Mouse (Mus musculus) liver, adult 2 months (tissue): Measurements from ENCODE around the gene Parva. TPM values are rescaled to one million over a fixed set of nuclear protein-coding genes. Genes with fewer than 3 reads are reported as not detected.

Experiments used
- DNase-seq: peaks from one replicate; pipeline ENCODE4 v3.0.0-alpha.2; 2011; ENCODE audit warnings: low read depth, low spot score; ENCODE audit errors: extremely low read depth
- H3K27ac ChIP-seq: fragments of 200-500 bp; replicated peaks from 2 replicates; pipeline ENCODE4 v1.5.1; 2012; ENCODE audit warnings: low read depth, mild to moderate bottlenecking, control low read depth, inconsistent platforms, low read length; ENCODE audit not compliant: insufficient read depth
- H3K27me3 ChIP-seq: fragments of 200-500 bp; 2 replicates; pipeline ENCODE4 v1.6.1; 2012; ENCODE audit warnings: mild to moderate bottlenecking, moderate library complexity, low read length, inconsistent platforms; ENCODE audit not compliant: control insufficient read depth, insufficient read depth
- H3K36me3 ChIP-seq: fragments of 200-500 bp; 2 replicates; pipeline ENCODE4 v1.6.1; 2012; ENCODE audit warnings: low read length, inconsistent platforms; ENCODE audit not compliant: control insufficient read depth, insufficient read depth
- H3K4me1 ChIP-seq: fragments of 200-500 bp; 2 replicates; pipeline ENCODE4 v1.6.1; 2011; ENCODE audit warnings: low read length; ENCODE audit not compliant: control insufficient read depth, insufficient read depth
- H3K4me3 ChIP-seq: fragments of 200-500 bp; 2 replicates; pipeline ENCODE4 v1.5.1; 2011; ENCODE audit warnings: low read depth, mild to moderate bottlenecking, control low read depth, low read length, moderate library complexity; ENCODE audit not compliant: insufficient read depth
- H3K79me2 ChIP-seq: fragments of 200-500 bp; 2 replicates; pipeline ENCODE4 v1.6.1; 2012; ENCODE audit warnings: inconsistent platforms, mild to moderate bottlenecking, low read length, moderate library complexity; ENCODE audit not compliant: control insufficient read depth, insufficient read depth
- H3K9ac ChIP-seq: fragments of 200-500 bp; 2 replicates; pipeline ENCODE4 v1.6.1; 2012; ENCODE audit warnings: low read depth, mild to moderate bottlenecking, control low read depth, inconsistent platforms, low read length
- CTCF ChIP-seq: fragments of 200-500 bp; IDR thresholded peaks from 2 replicates; pipeline ENCODE4 v1.5.1; 2011; ENCODE audit warnings: low read depth, low read length, control low read depth
- POLR2A ChIP-seq: fragments of 200-500 bp; IDR thresholded peaks from 2 replicates; pipeline ENCODE4 v1.6.1; 2011; ENCODE audit warnings: low read length, control low read depth; ENCODE audit not compliant: insufficient read depth; ENCODE audit errors: extremely low read depth
- WGBS: fragments of 180-500 bp; shearing (Covaris S2); methylation state at CpG from one replicate; pipeline ENCODE4 v1.1.7; 2018; 5-methylcytosine and 5-hydroxymethylcytosine counted together
- polyA plus RNA-seq: library from polyadenylated mRNA; depleted of rRNA; stranded (reverse); fragments of >200 nt; gene quantifications from 2 replicates; pipeline ENCODE4 v1.2.3, GENCODE M21; 2012
- total RNA-seq: library from RNA; depleted of rRNA; stranded (reverse); fragments of >200 nt; gene quantifications from 2 replicates; pipeline ENCODE4 v1.2.3, GENCODE M21; 2014

Parva gene
- total and polyA plus RNA-seq, 2 experiments = 18.8 to 27.2 TPM

DNA sequence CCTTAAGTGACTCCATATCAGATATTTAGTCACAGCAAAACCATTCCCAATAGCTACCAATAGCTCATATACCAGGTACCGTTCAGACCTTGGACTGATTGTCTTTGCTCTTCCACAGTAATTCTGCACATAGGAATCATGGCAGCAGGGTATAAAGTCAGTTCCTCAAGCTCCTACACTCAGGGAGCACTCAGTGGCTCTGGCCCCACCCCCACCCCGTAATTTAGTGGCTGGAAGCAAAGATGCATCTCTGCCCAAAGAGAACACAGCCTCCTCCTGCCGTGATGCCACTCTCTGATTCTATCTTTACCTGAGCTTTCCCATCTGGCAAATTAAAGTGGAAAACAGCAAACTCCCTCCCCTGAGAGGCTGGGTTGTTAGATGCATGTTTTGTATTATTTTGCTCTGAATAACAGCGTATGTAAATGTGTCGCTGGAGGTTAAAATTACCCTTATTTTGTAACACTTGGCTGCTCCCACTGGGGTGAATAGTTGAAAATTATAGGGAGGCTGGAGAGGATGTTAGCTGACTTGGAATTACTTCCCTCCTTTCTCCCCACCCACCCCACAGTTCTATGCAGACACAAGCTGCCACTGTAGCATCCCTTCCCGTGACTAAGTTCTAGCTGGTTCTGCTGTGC lies 37.6 kb upstream of the Parva start:
- no peak overlapping the region for H3K27ac ChIP-seq
- peaks cover 19% of the 10 kb centered on the region for H3K4me1 ChIP-seq
- WGBS = 32% methylated on average over 6 of the region's 6 CpGs

DNA sequence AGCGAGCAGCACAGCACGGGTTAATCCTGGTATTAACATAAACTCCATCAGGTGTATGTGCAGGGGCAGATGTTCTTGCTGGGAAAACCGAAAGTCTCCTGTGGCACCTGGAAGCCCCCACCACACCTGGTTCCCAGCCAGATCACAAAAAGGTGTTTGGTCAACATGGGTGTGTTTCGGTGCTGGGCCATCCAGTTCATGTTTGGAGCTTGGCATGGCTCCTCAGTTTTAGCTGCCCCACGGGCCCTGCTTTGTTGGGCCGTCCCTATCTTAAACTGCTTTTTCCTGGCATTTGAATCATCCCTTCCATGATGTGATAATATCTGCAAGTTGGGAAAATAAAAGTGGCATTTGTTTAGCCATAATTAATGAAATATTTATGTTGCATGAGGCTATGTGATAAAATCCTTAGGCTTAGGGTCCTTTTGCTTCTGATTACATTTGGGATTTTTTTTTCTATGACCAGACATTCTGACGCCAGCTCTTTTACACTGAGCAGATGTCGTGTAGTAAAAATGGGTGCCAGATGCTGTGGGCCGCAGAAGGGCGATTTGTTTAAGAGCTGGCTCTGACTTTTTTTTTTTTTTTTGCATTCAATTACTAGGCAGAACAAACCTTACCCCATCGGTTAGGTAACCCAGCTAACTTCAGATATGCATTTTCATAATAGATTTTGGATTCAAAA lies 36.9 kb upstream of the Parva start:
- Histone ChIP-seq H3K36me3 (no peaks in the 10 kb centered on the region), H3K4me1 (peaks cover 19% of the 10 kb centered on the region), H3K27me3 (no peaks in the 10 kb centered on the region), H3K27ac (no peak overlapping the region), H3K4me3 (no peak overlapping the region), H3K9ac (no peak overlapping the region), H3K79me2 (no peaks in the 10 kb centered on the region)
- 19% methylated on average over 11 of the region's 11 CpGs for WGBS
- TF ChIP-seq POLR2A = no peak
- TF ChIP-seq CTCF = no peak
- DNase-seq = no peak

More for the DNA sequence above, 37.6 kb upstream of the Parva start:
- H3K27me3 ChIP-seq = no peaks in the 10 kb centered on the region
- DNase-seq = no peak
- no peak overlapping the region for H3K9ac ChIP-seq
- no peak overlapping the region for H3K4me3 ChIP-seq
- H3K36me3 ChIP-seq = no peaks in the 10 kb centered on the region
- no peaks in the 10 kb centered on the region for H3K79me2 ChIP-seq
- TF ChIP-seq CTCF (no peak), POLR2A (no peak)

DNA sequence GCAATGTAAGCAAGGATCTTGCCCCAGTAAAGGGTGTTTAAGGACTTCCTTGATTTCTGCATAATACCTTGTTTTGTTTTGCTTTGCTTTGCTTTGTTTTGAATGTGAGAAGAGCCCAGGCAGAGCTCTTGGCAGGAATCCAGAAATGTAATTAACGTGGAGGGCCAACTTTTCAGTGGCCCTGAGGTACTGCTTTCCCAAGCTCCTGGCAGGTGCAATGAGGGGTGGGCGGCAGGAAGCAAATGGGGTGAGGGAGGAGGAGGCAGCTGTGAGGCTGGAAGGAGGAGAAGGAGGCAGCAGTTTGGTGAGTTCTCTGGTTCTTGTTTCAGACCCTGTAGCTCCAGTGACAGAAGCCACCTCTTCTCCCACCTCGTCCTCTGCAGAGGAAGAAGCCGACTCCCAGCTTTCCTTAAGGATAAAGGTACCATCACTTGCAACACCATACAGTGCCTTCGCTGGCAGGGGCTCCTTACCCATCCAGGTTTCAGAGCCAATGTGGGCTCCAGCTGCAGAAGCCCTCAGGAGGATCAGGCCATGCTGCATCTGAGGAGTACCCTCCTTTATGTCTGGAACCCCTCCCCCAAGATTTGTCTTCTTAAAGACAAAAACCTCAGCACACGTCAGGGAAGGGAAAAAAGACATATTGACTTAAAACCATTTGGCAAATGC lies 36.2 kb upstream of the Parva start:
- Histone ChIP-seq H3K9ac (no peak overlapping the region), H3K36me3 (no peaks in the 10 kb centered on the region), H3K4me1 (peaks cover 17% of the 10 kb centered on the region), H3K27ac (no peak overlapping the region), H3K79me2 (no peaks in the 10 kb centered on the region), H3K4me3 (no peak overlapping the region), H3K27me3 (no peaks in the 10 kb centered on the region)
- TF ChIP-seq POLR2A (no peak), CTCF (no peak)
- no peak for DNase-seq
- 65% methylated on average over 6 of the region's 6 CpGs for WGBS

DNA sequence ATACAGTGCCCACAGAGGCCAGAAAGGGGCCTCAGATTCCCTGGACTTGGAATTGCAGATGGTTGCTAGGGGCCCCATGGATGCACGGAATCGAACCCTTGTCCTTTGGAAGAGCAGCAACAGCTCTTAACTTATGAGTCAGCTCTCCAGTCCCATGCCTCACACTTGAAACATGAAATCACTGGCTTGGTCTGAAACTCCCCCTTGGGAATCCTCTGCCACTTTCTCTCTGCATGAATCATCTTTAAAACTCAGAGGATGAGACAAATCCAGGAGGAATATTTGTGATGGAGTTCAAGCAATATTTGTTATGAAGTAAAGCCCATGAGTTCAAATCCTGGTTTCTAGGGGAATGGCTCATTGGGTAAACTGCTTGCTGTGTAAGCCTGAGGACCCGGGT lies 29.5 kb upstream of the Parva start:
- Histone ChIP-seq H3K79me2 (no peaks in the 10 kb centered on the region), H3K4me3 (no peak overlapping the region), H3K9ac (no peak overlapping the region), H3K4me1 (no peaks in the 10 kb centered on the region), H3K36me3 (no peaks in the 10 kb centered on the region), H3K27me3 (no peaks in the 10 kb centered on the region), H3K27ac (no peak overlapping the region)
- DNase-seq = no peak
- WGBS = 93% methylated on average over 3 of the region's 3 CpGs
- no peak for TF ChIP-seq POLR2A
- no peak for TF ChIP-seq CTCF

- 82% methylated on average over 7 of the region's 7 CpGs for WGBS
Observed at GRCm38 (mm10) chr7:112399425-112400170, 27.7 kb upstream of the Parva start.

More at GRCm38 (mm10) chr7:112399425-112400170, 27.7 kb upstream of the Parva start:
- no peaks in the 10 kb centered on the region for H3K4me1 ChIP-seq
- no peaks in the 10 kb centered on the region for H3K27me3 ChIP-seq
- TF ChIP-seq POLR2A = no peak
- no peak for TF ChIP-seq CTCF
- no peaks in the 10 kb centered on the region for H3K36me3 ChIP-seq
- no peak overlapping the region for H3K9ac ChIP-seq
- H3K4me3 ChIP-seq = no peak overlapping the region
- no peaks in the 10 kb centered on the region for H3K79me2 ChIP-seq
- H3K27ac ChIP-seq = no peak overlapping the region
- DNase-seq = no peak
